Mouse (Mus musculus) liver, adult 2 months (tissue): ENCODE data around the gene Zcchc17. TPM values are rescaled to one million over a fixed set of nuclear protein-coding genes. Genes with fewer than 3 reads are reported as not detected.

Experiments used
- DNase-seq: peaks from one replicate; pipeline ENCODE4 v3.0.0-alpha.2; 2011; ENCODE audit warnings: low read depth, low spot score; ENCODE audit errors: extremely low read depth
- H3K27ac ChIP-seq: fragments of 200-500 bp; replicated peaks from 2 replicates; pipeline ENCODE4 v1.5.1; 2012; ENCODE audit warnings: low read depth, mild to moderate bottlenecking, control low read depth, inconsistent platforms, low read length; ENCODE audit not compliant: insufficient read depth
- H3K27me3 ChIP-seq: fragments of 200-500 bp; 2 replicates; pipeline ENCODE4 v1.6.1; 2012; ENCODE audit warnings: mild to moderate bottlenecking, moderate library complexity, low read length, inconsistent platforms; ENCODE audit not compliant: control insufficient read depth, insufficient read depth
- H3K36me3 ChIP-seq: fragments of 200-500 bp; 2 replicates; pipeline ENCODE4 v1.6.1; 2012; ENCODE audit warnings: low read length, inconsistent platforms; ENCODE audit not compliant: control insufficient read depth, insufficient read depth
- H3K4me1 ChIP-seq: fragments of 200-500 bp; 2 replicates; pipeline ENCODE4 v1.6.1; 2011; ENCODE audit warnings: low read length; ENCODE audit not compliant: control insufficient read depth, insufficient read depth
- H3K4me3 ChIP-seq: fragments of 200-500 bp; 2 replicates; pipeline ENCODE4 v1.5.1; 2011; ENCODE audit warnings: low read depth, mild to moderate bottlenecking, control low read depth, low read length, moderate library complexity; ENCODE audit not compliant: insufficient read depth
- H3K79me2 ChIP-seq: fragments of 200-500 bp; 2 replicates; pipeline ENCODE4 v1.6.1; 2012; ENCODE audit warnings: inconsistent platforms, mild to moderate bottlenecking, low read length, moderate library complexity; ENCODE audit not compliant: control insufficient read depth, insufficient read depth
- H3K9ac ChIP-seq: fragments of 200-500 bp; 2 replicates; pipeline ENCODE4 v1.6.1; 2012; ENCODE audit warnings: low read depth, mild to moderate bottlenecking, control low read depth, inconsistent platforms, low read length
- CTCF ChIP-seq: fragments of 200-500 bp; IDR thresholded peaks from 2 replicates; pipeline ENCODE4 v1.5.1; 2011; ENCODE audit warnings: low read depth, low read length, control low read depth
- POLR2A ChIP-seq: fragments of 200-500 bp; IDR thresholded peaks from 2 replicates; pipeline ENCODE4 v1.6.1; 2011; ENCODE audit warnings: low read length, control low read depth; ENCODE audit not compliant: insufficient read depth; ENCODE audit errors: extremely low read depth
- WGBS: fragments of 180-500 bp; shearing (Covaris S2); methylation state at CpG from one replicate; pipeline ENCODE4 v1.1.7; 2018; 5-methylcytosine and 5-hydroxymethylcytosine counted together
- polyA plus RNA-seq: library from polyadenylated mRNA; depleted of rRNA; stranded (reverse); fragments of >200 nt; gene quantifications from 2 replicates; pipeline ENCODE4 v1.2.3, GENCODE M21; 2012
- total RNA-seq: library from RNA; depleted of rRNA; stranded (reverse); fragments of >200 nt; gene quantifications from 2 replicates; pipeline ENCODE4 v1.2.3, GENCODE M21; 2014

The Zcchc17 gene
- total and polyA plus RNA-seq, 2 experiments: 10.0 to 15.6 TPM

DNA sequence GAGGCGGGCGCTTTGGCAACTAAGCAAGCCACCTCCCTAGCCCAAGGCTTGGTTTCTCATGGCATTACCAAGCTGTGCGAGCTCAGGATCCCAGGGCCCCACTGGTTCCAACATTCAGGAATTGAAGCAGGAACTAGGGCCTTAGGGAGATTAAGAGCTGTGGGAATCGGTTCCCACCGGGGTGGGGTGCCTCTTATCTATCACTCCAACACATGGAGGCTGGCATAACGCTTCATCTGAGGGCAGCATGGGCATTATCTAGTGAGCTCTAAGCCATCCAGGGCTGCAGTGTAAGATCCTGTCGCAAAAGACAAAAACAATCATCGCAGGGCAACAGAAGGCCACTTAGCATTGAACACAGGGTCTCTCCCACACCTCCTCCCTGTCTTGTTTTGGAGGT is 65.2 kb downstream of the Zcchc17 start:
- WGBS: 85% methylated on average over 8 of the region's 8 CpGs
- Histone ChIP-seq H3K36me3 (no peaks in the 10 kb centered on the region), H3K27me3 (no peaks in the 10 kb centered on the region), H3K9ac (no peak overlapping the region), H3K27ac (no peak overlapping the region), H3K4me3 (no peak overlapping the region), H3K79me2 (no peaks in the 10 kb centered on the region), H3K4me1 (no peaks in the 10 kb centered on the region)
- TF ChIP-seq POLR2A (no peak), CTCF (no peak)
- no peak for DNase-seq

DNA sequence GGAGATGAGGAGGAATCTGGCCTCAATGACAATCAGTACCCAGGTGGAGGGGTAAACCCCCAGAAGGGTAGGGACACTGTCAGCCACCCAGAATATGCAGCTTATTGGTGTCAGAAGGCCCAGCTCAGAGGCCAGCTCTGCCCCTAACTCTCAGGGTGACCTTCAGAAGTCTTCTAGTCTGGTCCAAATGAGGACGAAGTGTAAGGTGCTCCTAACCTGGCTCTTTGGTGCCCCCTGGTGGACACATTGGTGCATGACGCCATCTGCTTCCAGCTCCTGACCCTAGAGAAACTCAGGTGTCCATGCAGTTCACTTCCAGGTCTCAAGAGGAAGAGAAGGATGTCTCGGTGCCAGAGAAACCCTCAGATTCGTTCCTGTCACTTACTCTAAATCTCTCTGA is 67.5 kb downstream of the Zcchc17 start:
- Histone ChIP-seq H3K27ac (no peak overlapping the region), H3K4me3 (no peak overlapping the region), H3K4me1 (no peaks in the 10 kb centered on the region), H3K27me3 (no peaks in the 10 kb centered on the region), H3K9ac (no peak overlapping the region), H3K36me3 (no peaks in the 10 kb centered on the region), H3K79me2 (no peaks in the 10 kb centered on the region)
- WGBS: under 1% methylated on average over 4 of the region's 4 CpGs
- TF ChIP-seq CTCF: peak; percentile 95
- no peak for TF ChIP-seq POLR2A
- DNase-seq: peak; percentile 73

DNA sequence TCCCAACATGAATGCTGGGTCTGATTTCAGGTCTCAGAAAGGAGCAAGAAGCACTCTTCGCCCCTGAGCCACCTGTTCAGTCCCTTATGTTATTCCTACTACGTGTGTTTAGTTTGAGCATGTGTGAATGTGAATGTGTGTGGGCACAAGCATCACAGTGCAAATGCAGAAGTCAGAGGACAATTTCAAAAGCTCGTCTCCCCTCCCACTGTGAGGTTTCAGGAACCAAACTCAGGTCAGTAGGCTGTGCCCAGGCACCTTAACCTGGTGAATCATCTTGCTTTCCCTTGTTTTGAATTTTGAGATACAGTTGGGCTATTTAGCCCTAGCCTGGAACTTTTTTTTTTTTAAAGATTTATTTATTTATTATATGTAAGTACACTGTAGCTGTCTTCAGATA is 69.9 kb downstream of the Zcchc17 start:
- Histone ChIP-seq H3K36me3 (no peaks in the 10 kb centered on the region), H3K9ac (no peak overlapping the region), H3K4me1 (no peaks in the 10 kb centered on the region), H3K27ac (no peak overlapping the region), H3K79me2 (no peaks in the 10 kb centered on the region), H3K4me3 (no peak overlapping the region), H3K27me3 (no peaks in the 10 kb centered on the region)
- 85% methylated on average over 3 of the region's 3 CpGs for WGBS
- no peak for TF ChIP-seq CTCF
- no peak for TF ChIP-seq POLR2A
- DNase-seq: no peak

DNA sequence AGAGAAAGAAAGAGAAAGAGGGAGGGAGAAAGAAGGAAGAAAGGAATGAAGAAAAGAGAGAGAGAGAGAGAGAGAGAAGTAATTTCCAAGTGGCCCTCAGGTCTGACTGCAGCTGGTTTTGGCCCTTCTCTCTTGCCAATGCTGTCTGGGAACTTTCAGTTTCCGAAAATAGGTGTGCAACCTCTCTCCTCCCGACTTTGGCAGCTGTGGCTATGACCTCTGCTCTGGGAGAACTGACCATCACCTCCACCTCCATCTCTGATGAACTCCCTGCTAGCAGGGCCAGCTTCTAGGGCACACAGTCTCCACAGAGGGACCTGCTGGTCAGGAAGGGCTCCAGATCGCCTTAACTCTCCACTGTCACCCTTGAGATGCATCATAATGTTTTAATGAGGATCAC is 73.2 kb downstream of the Zcchc17 start:
- no peak overlapping the region for H3K9ac ChIP-seq
- H3K79me2 ChIP-seq: no peaks in the 10 kb centered on the region
- DNase-seq: peak; percentile 80
- no peaks in the 10 kb centered on the region for H3K27me3 ChIP-seq
- TF ChIP-seq CTCF: no peak
- no peak for TF ChIP-seq POLR2A
- no peaks in the 10 kb centered on the region for H3K36me3 ChIP-seq
- no peaks in the 10 kb centered on the region for H3K4me1 ChIP-seq
- no peak overlapping the region for H3K4me3 ChIP-seq
- whole genome bisulfite sequencing: 28% methylated on average over 3 of the region's 3 CpGs
- H3K27ac ChIP-seq: no peak overlapping the region

DNA sequence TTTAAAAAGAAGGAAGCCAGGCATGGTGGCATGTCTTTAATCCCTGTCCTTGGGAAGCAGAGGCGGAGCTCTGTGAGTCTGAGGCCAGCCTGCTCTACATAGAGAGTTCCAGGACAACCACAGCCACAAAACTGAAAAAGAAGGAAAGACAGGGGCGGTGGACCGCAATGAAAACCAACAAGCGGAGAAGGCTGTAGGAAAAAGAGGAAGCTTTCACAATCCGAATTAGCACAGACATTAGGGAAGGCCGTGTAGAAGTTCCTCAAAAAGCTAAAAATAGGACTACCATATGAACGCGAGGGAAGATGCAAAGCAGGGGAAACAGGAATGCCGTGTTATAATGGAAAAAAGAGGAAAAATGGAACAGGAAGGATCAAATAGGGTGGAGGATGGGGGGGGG is 75.9 kb downstream of the Zcchc17 start:
- no peaks in the 10 kb centered on the region for H3K27me3 ChIP-seq
- WGBS: 79% methylated on average over 9 of the region's 9 CpGs
- TF ChIP-seq POLR2A: no peak
- no peak for TF ChIP-seq CTCF
- no peaks in the 10 kb centered on the region for H3K4me1 ChIP-seq
- H3K4me3 ChIP-seq: no peak overlapping the region
- no peaks in the 10 kb centered on the region for H3K36me3 ChIP-seq
- H3K79me2 ChIP-seq: no peaks in the 10 kb centered on the region
- H3K27ac ChIP-seq: no peak overlapping the region
- H3K9ac ChIP-seq: no peak overlapping the region
- DNase-seq: no peak

DNA sequence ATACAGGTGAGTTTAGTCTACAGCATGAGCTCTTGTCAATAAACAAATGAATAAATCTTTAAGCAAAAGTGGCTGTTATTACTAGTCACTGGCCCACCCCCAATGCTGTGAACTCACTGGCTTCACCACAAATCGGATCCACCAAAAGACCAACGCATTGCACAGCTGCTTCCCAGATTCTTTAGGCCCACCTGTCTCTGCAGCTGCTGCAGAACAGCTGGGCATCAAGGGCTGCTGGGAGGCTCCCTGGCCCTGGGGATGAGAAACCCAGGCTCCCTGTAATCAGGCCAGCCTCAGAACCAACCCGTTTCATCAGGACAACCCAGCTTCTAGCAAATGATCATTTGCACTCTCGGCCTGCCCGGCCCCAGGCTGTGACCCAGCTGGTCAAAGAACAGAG is 76.9 kb downstream of the Zcchc17 start:
- WGBS: 83% methylated on average over 5 of the region's 5 CpGs

More for the DNA sequence above, 76.9 kb downstream of the Zcchc17 start:
- Histone ChIP-seq H3K4me3 (no peak overlapping the region), H3K27me3 (no peaks in the 10 kb centered on the region), H3K4me1 (no peaks in the 10 kb centered on the region), H3K36me3 (no peaks in the 10 kb centered on the region), H3K27ac (no peak overlapping the region), H3K79me2 (no peaks in the 10 kb centered on the region), H3K9ac (no peak overlapping the region)
- TF ChIP-seq CTCF (no peak), POLR2A (no peak)
- no peak for DNase-seq
